Mouse (Mus musculus): Measurements from ENCODE around the gene Map2k3.
"Not testable (repeated sequence)": the region's sequence is repeated elsewhere in the genome, so short reads cannot be mapped to it uniquely, and the experiment has no call there.

Map2k3 gene

GRCm38 (mm10) chr11:60931869-60932481, at the start of gene Map2k3:
Map2k3 (plus strand) TSS chr11:60932033.
- peak; percentile 90 for DNase-seq (ENCODE audit: low read depth, low spot score)

- no peak for DNase-seq (ENCODE audit: low read depth, low spot score)
Observed at GRCm38 (mm10) chr11:60882386-60882785, 49.4 kb upstream of the Map2k3 start.

GRCm38 (mm10) chr11:60886986-60887385, 44.8 kb upstream of the Map2k3 start:
- DNase-seq (ENCODE audit: low read depth, low spot score), result not testable (repeated sequence)

GRCm38 (mm10) chr11:60889861-60890260, 42.0 kb upstream of the Map2k3 start:
- DNase-seq (ENCODE audit: low read depth, low spot score), result no peak

- DNase-seq (ENCODE audit: low read depth, low spot score), result no peak
Observed at GRCm38 (mm10) chr11:60890286-60890685, 41.5 kb upstream of the Map2k3 start.

- no peak for DNase-seq (ENCODE audit: low read depth, low spot score)
Observed at GRCm38 (mm10) chr11:60890744-60891143, 41.1 kb upstream of the Map2k3 start.

- DNase-seq (ENCODE audit: low read depth, low spot score), result no peak
Observed at GRCm38 (mm10) chr11:60895915-60896314, 35.9 kb upstream of the Map2k3 start.

- no peak for DNase-seq (ENCODE audit: low read depth, low spot score)
Observed at GRCm38 (mm10) chr11:60902001-60902400, 29.8 kb upstream of the Map2k3 start.

- no peak for DNase-seq (ENCODE audit: low read depth, low spot score)
Observed at GRCm38 (mm10) chr11:60902486-60902885, 29.3 kb upstream of the Map2k3 start.

- DNase-seq (ENCODE audit: low read depth, low spot score), result no peak
Observed at GRCm38 (mm10) chr11:60903661-60904061, 28.2 kb upstream of the Map2k3 start.

- DNase-seq (ENCODE audit: low read depth, low spot score), result no peak
Observed at GRCm38 (mm10) chr11:60905407-60906120, 26.3 kb upstream of the Map2k3 start.

GRCm38 (mm10) chr11:60906449-60906848, 25.4 kb upstream of the Map2k3 start:
- no peak for DNase-seq (ENCODE audit: low read depth, low spot score)

- DNase-seq (ENCODE audit: low read depth, low spot score), result no peak
Observed at GRCm38 (mm10) chr11:60908073-60908472, 23.8 kb upstream of the Map2k3 start.

- no peak for DNase-seq (ENCODE audit: low read depth, low spot score)
Observed at GRCm38 (mm10) chr11:60909626-60910025, 22.2 kb upstream of the Map2k3 start.

- DNase-seq (ENCODE audit: low read depth, low spot score), result no peak
Observed at GRCm38 (mm10) chr11:60912525-60912973, 19.3 kb upstream of the Map2k3 start.

GRCm38 (mm10) chr11:60913301-60914196, 18.3 kb upstream of the Map2k3 start:
- peak; percentile 82 for DNase-seq (ENCODE audit: low read depth, low spot score)

- no peak for DNase-seq (ENCODE audit: low read depth, low spot score)
Observed at GRCm38 (mm10) chr11:60914491-60914890, 17.3 kb upstream of the Map2k3 start, which contains the start of gene Natd1. Natd1 (minus strand) TSS chr11:60914750.

- no peak for DNase-seq (ENCODE audit: low read depth, low spot score)
Observed at GRCm38 (mm10) chr11:60915201-60915600, 16.6 kb upstream of the Map2k3 start.

- DNase-seq (ENCODE audit: low read depth, low spot score), result no peak
Observed at GRCm38 (mm10) chr11:60920021-60920420, 11.8 kb upstream of the Map2k3 start.

GRCm38 (mm10) chr11:60922195-60922594, 9.6 kb upstream of the Map2k3 start:
- no peak for DNase-seq (ENCODE audit: low read depth, low spot score)

GRCm38 (mm10) chr11:60922964-60923363, 8.9 kb upstream of the Map2k3 start:
- no peak for DNase-seq (ENCODE audit: low read depth, low spot score)

GRCm38 (mm10) chr11:60924498-60924897, 7.3 kb upstream of the Map2k3 start:
- DNase-seq (ENCODE audit: low read depth, low spot score), result no peak
